Mouse (Mus musculus): ENCODE data around the gene Fignl1. TPM values are rescaled to one million over a fixed set of nuclear protein-coding genes. Genes with fewer than 3 reads are reported as not detected.

The Fignl1 gene
- polyA plus RNA-seq, 1 experiment = 3.8 TPM

GRCm38 (mm10) chr11:11804421-11804820 is 4.3 kb downstream of the Fignl1 start:
- peaks cover 34% of the 10 kb centered on the region for H3K36me3 ChIP-seq (ENCODE audit: control insufficient read depth, insufficient read depth)
- H3K79me2 ChIP-seq (ENCODE audit: control insufficient read depth, insufficient read depth) = peaks cover 37% of the 10 kb centered on the region
- no peak for TF ChIP-seq CEBPB (IDR thresholded peaks at IDR 0.05; ENCODE audit: insufficient read depth, poor library complexity, severe bottlenecking)
- no peak for TF ChIP-seq MAX (IDR thresholded peaks at IDR 0.05; ENCODE audit: low read depth)
- no peak for TF ChIP-seq SRF (IDR thresholded peaks at IDR 0.05; ENCODE audit: control insufficient read depth, insufficient read length, low read depth)
- no peak for TF ChIP-seq TCF3 (IDR thresholded peaks at IDR 0.05; ENCODE audit: insufficient read length, low read depth)
- no peak for TF ChIP-seq POLR2A (IDR thresholded peaks at IDR 0.05; ENCODE audit: insufficient read length, low read depth)
- no peak for TF ChIP-seq USF1 (IDR thresholded peaks at IDR 0.05; ENCODE audit: low read depth)
- no peak for TF ChIP-seq REST (IDR thresholded peaks at IDR 0.05; ENCODE audit: insufficient read depth, insufficient read length)
- TF ChIP-seq MYOD1 (IDR thresholded peaks at IDR 0.05; ENCODE audit: control insufficient read depth in 1 of 3, insufficient read length in 2 of 3, low read depth in 2 of 3) = no peak
- TF ChIP-seq E2F4 (IDR thresholded peaks at IDR 0.05; ENCODE audit: insufficient read depth) = no peak
- no peak for TF ChIP-seq MYOG (IDR thresholded peaks at IDR 0.05; ENCODE audit: control insufficient read depth in 1 of 3, insufficient read depth in 1 of 3, insufficient read length in 2 of 3, low read depth in 2 of 3)
- no peak for TF ChIP-seq POLR2AphosphoS2 (IDR thresholded peaks at IDR 0.05; ENCODE audit: insufficient read length, low read depth)
- no peak for TF ChIP-seq TCF12 (IDR thresholded peaks at IDR 0.05; ENCODE audit: insufficient read depth, poor library complexity, severe bottlenecking)

GRCm38 (mm10) chr11:11801067-11801466 is 7.7 kb downstream of the Fignl1 start:
- no peak for TF ChIP-seq E2F4 (IDR thresholded peaks at IDR 0.05; ENCODE audit: insufficient read depth)
- no peak for TF ChIP-seq SRF (IDR thresholded peaks at IDR 0.05; ENCODE audit: control insufficient read depth, insufficient read length, low read depth)
- no peak for TF ChIP-seq TCF12 (IDR thresholded peaks at IDR 0.05; ENCODE audit: insufficient read depth, poor library complexity, severe bottlenecking)
- TF ChIP-seq MAX (IDR thresholded peaks at IDR 0.05; ENCODE audit: low read depth) = no peak
- no peak for TF ChIP-seq TCF3 (IDR thresholded peaks at IDR 0.05; ENCODE audit: insufficient read length, low read depth)
- no peak for TF ChIP-seq POLR2AphosphoS2 (IDR thresholded peaks at IDR 0.05; ENCODE audit: insufficient read length, low read depth)
- TF ChIP-seq REST (IDR thresholded peaks at IDR 0.05; ENCODE audit: insufficient read depth, insufficient read length) = no peak
- TF ChIP-seq POLR2A (IDR thresholded peaks at IDR 0.05; ENCODE audit: insufficient read length, low read depth) = no peak
- H3K4me2 ChIP-seq (ENCODE audit: low read depth) = no peak overlapping the region
- H3K79me2 ChIP-seq (ENCODE audit: control insufficient read depth, insufficient read depth) = peaks cover 12% of the 10 kb centered on the region
- H3K4me3 ChIP-seq = no peak overlapping the region
- H3K27me3 ChIP-seq (ENCODE audit: control insufficient read depth, insufficient read depth, insufficient read length) = no peaks in the 10 kb centered on the region
- no peak overlapping the region for H3ac ChIP-seq (ENCODE audit: control insufficient read depth, insufficient read length)
- H3K36me3 ChIP-seq (ENCODE audit: control insufficient read depth, insufficient read depth) = peaks cover 50% of the 10 kb centered on the region

More at GRCm38 (mm10) chr11:11804421-11804820, 4.3 kb downstream of the Fignl1 start:
- Histone ChIP-seq H3K4me2 (ENCODE audit: low read depth) (no peak overlapping the region), H3ac (ENCODE audit: control insufficient read depth, insufficient read length) (no peak overlapping the region), H3K4me3 (no peak overlapping the region), H3K27me3 (ENCODE audit: control insufficient read depth, insufficient read depth, insufficient read length) (no peaks in the 10 kb centered on the region)

DNA sequence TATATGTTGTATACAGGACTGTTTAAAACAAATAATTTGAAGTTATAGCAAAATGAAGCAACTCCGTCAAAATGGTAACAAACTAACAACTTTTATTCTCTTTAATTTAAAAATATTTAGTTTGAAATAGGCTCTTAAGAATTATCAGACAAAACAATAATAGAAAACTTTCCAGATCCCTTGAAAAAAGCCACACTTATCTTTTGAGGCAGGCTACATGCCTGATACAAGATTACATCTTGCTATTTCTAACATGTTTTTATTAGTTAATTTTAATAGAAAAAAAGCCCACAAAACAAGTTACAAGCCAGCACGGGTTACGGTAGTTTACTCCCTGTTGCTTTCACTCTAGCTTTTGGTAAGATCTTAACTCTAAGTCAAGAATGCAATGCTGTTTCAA is 8.5 kb downstream of the Fignl1 start:
- Histone ChIP-seq H3K36me3 (ENCODE audit: control insufficient read depth, insufficient read depth) (peaks cover 51% of the 10 kb centered on the region), H3K27me3 (ENCODE audit: control insufficient read depth, insufficient read depth, insufficient read length) (no peaks in the 10 kb centered on the region), H3K4me3 (no peak overlapping the region), H3K4me2 (ENCODE audit: low read depth) (no peak overlapping the region), H3ac (ENCODE audit: control insufficient read depth, insufficient read length) (no peak overlapping the region), H3K79me2 (ENCODE audit: control insufficient read depth, insufficient read depth) (peaks cover 10% of the 10 kb centered on the region)
- TF ChIP-seq MYOD1 (IDR thresholded peaks at IDR 0.05; ENCODE audit: control insufficient read depth in 1 of 3, insufficient read length in 2 of 3, low read depth in 2 of 3) (no peak), CEBPB (IDR thresholded peaks at IDR 0.05; ENCODE audit: insufficient read depth, poor library complexity, severe bottlenecking) (no peak), SRF (IDR thresholded peaks at IDR 0.05; ENCODE audit: control insufficient read depth, insufficient read length, low read depth) (no peak), MYOG (IDR thresholded peaks at IDR 0.05; ENCODE audit: control insufficient read depth in 1 of 3, insufficient read depth in 1 of 3, insufficient read length in 2 of 3, low read depth in 2 of 3) (no peak), USF1 (IDR thresholded peaks at IDR 0.05; ENCODE audit: low read depth) (no peak), MAX (IDR thresholded peaks at IDR 0.05; ENCODE audit: low read depth) (no peak), POLR2AphosphoS2 (IDR thresholded peaks at IDR 0.05; ENCODE audit: insufficient read length, low read depth) (no peak), TCF3 (IDR thresholded peaks at IDR 0.05; ENCODE audit: insufficient read length, low read depth) (no peak), POLR2A (IDR thresholded peaks at IDR 0.05; ENCODE audit: insufficient read length, low read depth) (no peak)

DNA sequence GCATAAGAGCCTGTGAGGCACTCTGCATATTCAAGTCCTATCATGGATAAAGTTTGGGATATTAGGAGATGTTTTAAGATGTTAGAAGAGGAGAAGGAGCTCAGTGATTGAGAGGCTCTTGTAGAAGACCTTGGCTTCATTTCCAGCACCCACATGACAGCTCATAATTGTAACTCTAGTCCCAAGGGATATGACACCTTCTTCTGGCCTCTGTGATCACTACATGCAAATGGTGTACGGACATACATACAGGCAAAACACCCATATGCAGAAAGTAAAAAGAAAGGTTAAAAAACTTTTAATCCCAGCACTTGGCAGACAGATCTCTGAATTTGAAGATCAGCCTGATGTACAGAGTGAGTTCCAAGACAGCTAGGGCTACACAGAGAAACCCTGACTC is 10.1 kb downstream of the Fignl1 start:
- Histone ChIP-seq H3K27me3 (ENCODE audit: control insufficient read depth, insufficient read depth, insufficient read length) (no peaks in the 10 kb centered on the region), H3K4me3 (no peak overlapping the region), H3K4me2 (ENCODE audit: low read depth) (no peak overlapping the region), H3ac (ENCODE audit: control insufficient read depth, insufficient read length) (no peak overlapping the region), H3K36me3 (ENCODE audit: control insufficient read depth, insufficient read depth) (peaks cover 40% of the 10 kb centered on the region), H3K79me2 (ENCODE audit: control insufficient read depth, insufficient read depth) (peaks cover 5% of the 10 kb centered on the region)
- TF ChIP-seq TCF3 (IDR thresholded peaks at IDR 0.05; ENCODE audit: insufficient read length, low read depth) (no peak), POLR2A (IDR thresholded peaks at IDR 0.05; ENCODE audit: insufficient read length, low read depth) (no peak), MYOD1 (IDR thresholded peaks at IDR 0.05; ENCODE audit: control insufficient read depth in 1 of 3, insufficient read length in 2 of 3, low read depth in 2 of 3) (no peak), USF1 (IDR thresholded peaks at IDR 0.05; ENCODE audit: low read depth) (no peak), MAX (IDR thresholded peaks at IDR 0.05; ENCODE audit: low read depth) (no peak), SRF (IDR thresholded peaks at IDR 0.05; ENCODE audit: control insufficient read depth, insufficient read length, low read depth) (no peak), TCF12 (IDR thresholded peaks at IDR 0.05; ENCODE audit: insufficient read depth, poor library complexity, severe bottlenecking) (no peak), E2F4 (IDR thresholded peaks at IDR 0.05; ENCODE audit: insufficient read depth) (no peak), POLR2AphosphoS2 (IDR thresholded peaks at IDR 0.05; ENCODE audit: insufficient read length, low read depth) (no peak), REST (IDR thresholded peaks at IDR 0.05; ENCODE audit: insufficient read depth, insufficient read length) (no peak), CEBPB (IDR thresholded peaks at IDR 0.05; ENCODE audit: insufficient read depth, poor library complexity, severe bottlenecking) (no peak), MYOG (IDR thresholded peaks at IDR 0.05; ENCODE audit: control insufficient read depth in 1 of 3, insufficient read depth in 1 of 3, insufficient read length in 2 of 3, low read depth in 2 of 3) (no peak)

- Histone ChIP-seq H3K79me2 (ENCODE audit: control insufficient read depth, insufficient read depth) (no peaks in the 10 kb centered on the region), H3K4me3 (no peak overlapping the region), H3ac (ENCODE audit: control insufficient read depth, insufficient read length) (no peak overlapping the region), H3K36me3 (ENCODE audit: control insufficient read depth, insufficient read depth) (peaks cover 17% of the 10 kb centered on the region), H3K27me3 (ENCODE audit: control insufficient read depth, insufficient read depth, insufficient read length) (no peaks in the 10 kb centered on the region), H3K4me2 (ENCODE audit: low read depth) (no peak overlapping the region)
- no peak for TF ChIP-seq MYOG (IDR thresholded peaks at IDR 0.05; ENCODE audit: control insufficient read depth in 1 of 3, insufficient read depth in 1 of 3, insufficient read length in 2 of 3, low read depth in 2 of 3)
- TF ChIP-seq SRF (IDR thresholded peaks at IDR 0.05; ENCODE audit: control insufficient read depth, insufficient read length, low read depth) = no peak
- TF ChIP-seq CEBPB (IDR thresholded peaks at IDR 0.05; ENCODE audit: insufficient read depth, poor library complexity, severe bottlenecking) = no peak
- no peak for TF ChIP-seq POLR2AphosphoS2 (IDR thresholded peaks at IDR 0.05; ENCODE audit: insufficient read length, low read depth)
- no peak for TF ChIP-seq USF1 (IDR thresholded peaks at IDR 0.05; ENCODE audit: low read depth)
- TF ChIP-seq MYOD1 (IDR thresholded peaks at IDR 0.05; ENCODE audit: control insufficient read depth in 1 of 3, insufficient read length in 2 of 3, low read depth in 2 of 3) = no peak
- no peak for TF ChIP-seq TCF3 (IDR thresholded peaks at IDR 0.05; ENCODE audit: insufficient read length, low read depth)
Measured at GRCm38 (mm10) chr11:11794626-11795025, 14.1 kb downstream of the Fignl1 start.

Measured in myocyte (in vitro differentiated cells).